Mouse (Mus musculus) adipose tissue, adult 10 weeks (tissue): ENCODE data around the gene Cldn17. TPM values are rescaled to one million over a fixed set of nuclear protein-coding genes. Genes with fewer than 3 reads are reported as not detected.

Experiments
- polyA plus RNA-seq: library from polyadenylated mRNA; stranded (reverse); fragments of 350-450 nt; fragmentation: Illumina TruSeq; extraction: RNeasy Lipid Tissue Mini Kit (QIAGEN cat#74804); gene quantifications from one replicate; pipeline ENCODE4 v1.2.3, GENCODE M21; 2014; ENCODE audit warnings: low read depth, low replicate concordance

Gene Cldn17
- not detected for polyA plus RNA-seq

GRCm38 (mm10) chr16:88506878-88507277, at the start of gene Cldn17:
Gene Cldn17 (minus strand): TSS chr16:88506978.

Other genes starting within 250 kb of the Cldn17 start
- 0.17 TPM for gene Grik1, start 216.7 kb downstream of the Cldn17 start, polyA plus RNA-seq
- 46.2 TPM for gene Cldn8, start 56.2 kb upstream of the Cldn17 start, polyA plus RNA-seq
- not detected for gene Krtap24-1, start 105.3 kb upstream of the Cldn17 start, polyA plus RNA-seq
- not detected for gene 2310079G19Rik, start 120.7 kb upstream of the Cldn17 start, polyA plus RNA-seq
- gene Krtap26-1, start 140.8 kb upstream of the Cldn17 start, polyA plus RNA-seq, result not detected
- gene Krtap27-1, start 164.7 kb upstream of the Cldn17 start, polyA plus RNA-seq, result not detected
- gene 2310061N02Rik, start 201.0 kb upstream of the Cldn17 start, polyA plus RNA-seq, result not detected
- not detected for gene Krtap13-1, start 221.9 kb upstream of the Cldn17 start, polyA plus RNA-seq
- not detected for gene Krtap13, start 244.7 kb upstream of the Cldn17 start, polyA plus RNA-seq